Mouse (Mus musculus) lung, adult 2 months (tissue): ENCODE measurements around the gene Tsc1.

Source experiments
- CTCF ChIP-seq: fragments of 200-500 bp; IDR thresholded peaks from 2 replicates; pipeline ENCODE4 v1.5.1; 2011; ENCODE audit warnings: mild to moderate bottlenecking, low read length, control low read depth; ENCODE audit not compliant: insufficient read depth
- POLR2A ChIP-seq: fragments of 200-500 bp; IDR thresholded peaks from 2 replicates; pipeline ENCODE4 v1.6.1; 2011; ENCODE audit warnings: low read depth, mild to moderate bottlenecking, control low read depth, low read length, borderline replicate concordance; ENCODE audit errors: extremely low read depth

DNA sequence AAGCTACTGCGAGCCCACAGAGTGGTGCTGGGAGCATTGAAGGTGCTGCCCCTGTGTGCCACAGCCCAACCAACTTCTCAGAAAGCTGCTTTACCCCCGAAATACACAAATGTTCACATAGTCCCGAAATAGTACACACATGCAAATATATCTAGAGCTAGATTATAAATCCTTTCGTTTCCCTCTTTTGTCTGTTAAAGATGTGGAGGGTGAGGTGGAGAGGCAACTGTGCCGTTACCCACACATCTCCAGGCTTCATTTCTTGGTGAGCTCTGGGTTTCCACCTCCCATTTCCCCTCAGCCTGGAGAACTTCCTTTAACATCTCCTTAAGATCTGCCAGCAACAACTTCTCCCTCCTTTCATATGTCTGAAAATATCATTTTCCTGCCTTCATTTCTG, 99.1 kb downstream of the Tsc1 start:
- TF ChIP-seq CTCF = no peak
- no peak for TF ChIP-seq POLR2A
